Mouse (Mus musculus) frontal cortex, adult 2 months (tissue): ENCODE measurements around the gene Tdrd7. TPM values are rescaled to one million over a fixed set of nuclear protein-coding genes. Genes with fewer than 3 reads are reported as not detected.

Experiments
- DNase-seq, 2 experiments: peaks; one replicate each; pipeline ENCODE4 v3.0.0; 2022; ENCODE audit warnings: low spot score in 1 of 2; ENCODE audit errors: extremely low spot score in 1 of 2
- polyA plus RNA-seq: library from polyadenylated mRNA; depleted of rRNA; stranded (reverse); fragments of >200 nt; gene quantifications from 2 replicates; pipeline ENCODE4 v1.2.3, GENCODE M21; 2012

The Tdrd7 gene
- polyA plus RNA-seq, 1 experiment: 30.7 TPM

DNA sequence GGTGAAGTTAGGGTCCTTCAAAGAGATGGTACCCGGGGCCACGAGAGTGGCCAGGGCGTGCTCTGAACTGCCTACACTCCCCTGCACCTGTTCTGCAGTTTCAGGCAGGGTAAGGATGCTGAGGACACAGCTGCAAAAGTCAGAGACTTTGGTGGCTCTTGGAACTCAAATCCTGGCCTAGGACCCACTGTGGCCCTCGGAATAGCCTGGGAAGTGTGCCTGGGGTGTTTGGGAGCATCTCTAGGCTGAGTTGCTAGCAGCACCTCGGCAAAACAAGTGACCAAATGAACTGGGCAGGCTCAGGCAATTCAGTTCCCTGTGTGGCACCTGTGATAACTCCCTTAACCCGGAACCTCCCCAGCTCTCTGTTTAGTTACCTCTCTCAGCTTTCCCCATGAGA is 74.8 kb downstream of the Tdrd7 start:
- DNase-seq: no peak

DNA sequence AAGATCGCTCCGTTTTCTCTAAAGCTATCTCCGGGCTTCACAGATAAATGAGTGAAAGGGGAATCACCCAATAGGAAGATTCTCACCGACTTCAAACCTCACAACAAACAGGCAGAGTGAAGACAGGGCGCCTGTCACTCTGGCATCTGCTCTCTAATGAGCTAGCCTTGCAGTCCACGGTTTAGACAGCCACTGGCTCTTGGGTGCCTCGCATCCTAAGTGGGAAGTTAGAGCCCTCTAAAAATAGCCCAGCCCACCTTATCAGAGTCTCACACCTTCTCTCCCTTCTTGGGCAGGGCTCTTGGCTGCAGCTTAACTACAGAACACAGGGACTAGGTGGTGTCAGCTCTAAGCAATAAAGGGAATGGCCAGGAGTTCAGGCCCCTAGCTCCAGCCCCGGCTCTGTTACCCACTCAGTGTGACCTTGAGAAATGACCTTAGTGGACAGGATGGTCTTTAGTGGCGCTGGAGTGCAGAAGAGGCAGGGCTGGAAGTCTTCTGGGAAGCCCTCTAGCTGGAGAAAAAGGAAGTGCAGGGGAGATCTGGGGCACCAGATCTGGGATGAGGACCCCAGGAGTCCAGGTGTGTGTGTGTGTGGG is 75.6 kb downstream of the Tdrd7 start:
- DNase-seq: peak in 1 of 2 experiments; percentile 68

DNA sequence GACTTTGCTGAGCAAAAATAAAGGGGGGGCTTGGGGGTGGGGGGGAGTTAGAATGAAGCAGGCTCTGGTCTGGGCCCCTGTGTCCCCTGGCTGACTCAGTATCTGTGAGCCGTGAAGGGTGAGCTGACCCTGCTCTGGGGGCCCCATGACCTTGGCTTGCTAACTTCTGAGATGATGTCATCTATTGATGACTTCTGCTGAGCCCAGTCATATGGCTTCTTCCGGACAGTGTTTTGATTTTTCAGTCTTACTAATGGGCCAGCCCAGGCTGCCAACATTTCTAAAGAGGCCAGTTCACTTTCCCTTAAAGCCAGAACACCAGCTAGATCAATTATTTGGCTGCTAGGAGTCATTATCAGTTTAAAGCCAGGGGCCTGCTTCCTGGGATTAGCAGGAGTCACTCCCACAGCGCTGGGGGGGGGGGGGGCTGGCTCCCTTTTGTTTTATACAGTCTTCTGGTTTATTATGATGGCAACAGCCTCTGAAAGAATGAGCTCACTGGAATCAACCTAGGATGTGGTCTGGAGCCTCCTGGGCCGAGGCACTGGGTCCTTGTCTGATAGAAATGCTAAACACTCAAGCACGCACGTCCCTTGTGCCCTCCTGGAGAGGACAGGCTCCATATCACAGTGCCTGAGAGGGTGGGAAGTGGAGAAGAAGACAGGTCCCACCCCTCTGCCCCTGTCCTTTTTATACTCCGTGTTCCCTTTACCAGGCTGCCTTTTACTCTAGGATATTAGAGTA is 76.8 kb downstream of the Tdrd7 start:
- DNase-seq: no peak

DNA sequence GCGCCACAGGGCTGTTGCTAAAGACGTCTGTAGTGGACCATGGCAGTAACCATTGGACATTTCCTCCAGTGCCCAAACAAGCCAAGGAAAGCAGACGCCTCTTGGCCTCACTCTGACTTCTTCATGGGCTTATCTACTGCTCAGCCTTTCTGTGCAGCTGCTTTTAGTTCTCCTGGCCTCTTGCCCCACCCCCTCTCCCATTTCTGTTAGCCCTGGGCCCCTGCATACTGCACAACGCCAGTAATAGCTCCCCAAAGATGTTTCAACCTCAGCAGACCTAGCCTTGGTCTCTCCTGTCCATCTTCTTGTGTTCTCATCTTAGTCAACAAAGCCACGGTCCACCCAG is 77.3 kb downstream of the Tdrd7 start:
- no peak for DNase-seq

DNA sequence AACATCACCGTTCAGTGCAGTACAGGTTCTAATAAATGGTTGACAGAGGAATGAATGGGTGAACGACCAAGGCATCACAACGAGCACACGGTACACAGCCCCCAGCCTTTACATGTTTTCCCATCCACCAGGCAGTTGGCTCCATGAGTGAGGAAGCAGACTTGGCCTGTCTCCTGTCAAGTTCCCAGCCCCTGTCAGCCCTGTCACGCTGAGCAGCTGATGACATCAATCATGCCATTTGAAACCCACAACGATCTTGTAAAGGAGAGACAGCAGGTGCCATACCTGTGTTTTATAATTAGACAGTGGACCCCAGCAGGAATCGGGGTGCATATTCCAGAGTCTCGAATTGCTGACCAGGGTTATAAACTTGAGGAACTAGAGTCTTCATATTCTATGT is 78.2 kb downstream of the Tdrd7 start:
- no peak for DNase-seq

DNA sequence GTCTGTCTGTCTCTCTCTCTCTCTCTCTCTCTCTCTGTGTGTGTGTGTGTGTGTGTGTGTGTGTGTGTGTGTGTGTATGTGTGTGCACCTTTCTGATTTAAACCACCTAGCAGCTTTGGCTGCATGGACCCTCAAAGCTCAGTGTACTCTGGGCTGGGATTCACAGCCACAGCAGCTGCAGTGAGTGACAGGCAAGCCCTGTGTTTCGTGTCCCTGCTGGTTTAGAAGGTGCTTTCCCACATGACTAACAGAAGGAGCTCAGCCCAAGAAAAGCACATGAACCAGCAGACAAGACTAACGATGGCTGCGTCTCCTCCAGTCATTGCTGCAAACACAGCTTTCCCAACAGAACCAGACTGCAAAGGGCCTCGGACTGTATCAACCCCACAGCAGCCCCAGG is 82.8 kb downstream of the Tdrd7 start:
- no peak for DNase-seq

DNA sequence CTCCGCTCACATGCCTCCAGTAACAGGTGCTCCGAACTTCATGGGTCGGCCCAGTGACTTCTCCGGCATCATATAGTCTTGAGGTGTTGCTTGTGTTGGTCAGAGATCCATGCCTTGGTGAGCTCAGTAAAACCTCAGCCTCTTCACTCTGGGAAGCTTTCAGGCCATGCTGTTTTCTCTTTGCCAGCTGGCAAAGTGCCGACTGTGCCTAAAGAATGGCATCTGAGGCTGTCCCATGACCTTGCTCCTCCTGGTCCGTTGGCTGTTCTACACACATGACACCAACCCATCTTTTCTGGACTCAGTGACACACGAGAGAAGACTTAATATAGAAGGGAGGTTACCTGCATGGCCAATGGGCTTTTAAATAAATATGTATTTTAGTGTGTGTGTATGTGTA is 83.3 kb downstream of the Tdrd7 start:
- DNase-seq: no peak

- no peak for DNase-seq
Measured at GRCm38 (mm10) chr4:46053323-46054107, 88.4 kb downstream of the Tdrd7 start.

- peak; percentile 38 to 61 for DNase-seq
Measured at GRCm38 (mm10) chr4:46056163-46056562, 91.0 kb downstream of the Tdrd7 start.

DNA sequence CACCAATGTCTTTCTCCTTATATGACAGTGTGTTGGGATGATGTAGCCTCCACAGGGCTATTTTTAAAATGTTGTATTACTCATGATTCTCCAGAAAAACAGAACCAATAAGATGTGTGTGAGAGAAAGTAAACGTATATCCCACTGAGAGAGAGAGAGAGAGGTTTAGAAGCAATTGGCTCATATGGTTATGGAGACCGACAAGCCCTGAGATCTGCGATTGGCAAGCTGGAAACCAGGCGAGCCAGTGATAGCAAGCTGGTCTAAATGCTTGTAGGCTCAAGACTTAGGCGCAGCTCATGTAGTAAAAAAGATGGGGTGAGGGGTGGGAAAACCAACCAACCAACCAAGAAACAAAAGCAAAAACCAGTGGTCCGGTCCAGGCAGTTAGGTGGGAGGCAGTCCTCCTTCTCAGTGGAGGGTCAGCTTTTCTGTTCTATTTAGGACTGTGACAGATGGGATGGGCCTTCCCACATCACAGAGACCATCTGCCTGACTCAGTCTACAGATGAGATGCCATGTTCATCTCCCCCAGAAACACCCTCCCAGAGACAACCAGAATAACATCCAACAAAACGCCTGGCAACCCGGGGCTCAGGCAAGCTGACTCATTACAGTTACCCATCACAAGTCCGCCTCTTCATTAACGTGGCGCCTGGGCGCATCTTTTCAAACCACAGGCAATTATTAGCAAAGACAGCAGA is 96.3 kb downstream of the Tdrd7 start:
- DNase-seq: peak; percentile 92 to 93

- no peak for DNase-seq
Measured at GRCm38 (mm10) chr4:46063841-46064240, 98.7 kb downstream of the Tdrd7 start.

- DNase-seq: no peak
Measured at GRCm38 (mm10) chr4:46064263-46064662, 99.1 kb downstream of the Tdrd7 start.

DNA sequence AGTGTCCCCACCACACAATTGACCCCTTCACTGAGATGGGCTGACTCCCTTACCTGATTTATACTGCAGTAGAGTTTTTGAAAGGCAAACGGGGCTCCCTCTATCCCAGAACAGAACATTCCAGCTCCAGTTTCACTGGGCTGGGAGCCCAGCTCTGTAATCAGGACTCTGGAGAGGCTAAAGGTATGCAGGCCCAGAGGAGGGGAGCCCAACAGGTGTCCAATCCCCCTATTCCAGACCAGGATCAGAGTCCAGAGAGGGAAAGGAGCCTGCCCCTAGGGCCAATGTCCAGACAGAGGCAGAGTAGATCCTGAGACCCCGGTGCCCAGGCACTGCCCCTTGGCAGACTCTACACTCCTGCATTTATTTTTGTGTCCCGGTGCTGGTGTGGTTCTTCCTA is 99.8 kb downstream of the Tdrd7 start:
- no peak for DNase-seq

DNA sequence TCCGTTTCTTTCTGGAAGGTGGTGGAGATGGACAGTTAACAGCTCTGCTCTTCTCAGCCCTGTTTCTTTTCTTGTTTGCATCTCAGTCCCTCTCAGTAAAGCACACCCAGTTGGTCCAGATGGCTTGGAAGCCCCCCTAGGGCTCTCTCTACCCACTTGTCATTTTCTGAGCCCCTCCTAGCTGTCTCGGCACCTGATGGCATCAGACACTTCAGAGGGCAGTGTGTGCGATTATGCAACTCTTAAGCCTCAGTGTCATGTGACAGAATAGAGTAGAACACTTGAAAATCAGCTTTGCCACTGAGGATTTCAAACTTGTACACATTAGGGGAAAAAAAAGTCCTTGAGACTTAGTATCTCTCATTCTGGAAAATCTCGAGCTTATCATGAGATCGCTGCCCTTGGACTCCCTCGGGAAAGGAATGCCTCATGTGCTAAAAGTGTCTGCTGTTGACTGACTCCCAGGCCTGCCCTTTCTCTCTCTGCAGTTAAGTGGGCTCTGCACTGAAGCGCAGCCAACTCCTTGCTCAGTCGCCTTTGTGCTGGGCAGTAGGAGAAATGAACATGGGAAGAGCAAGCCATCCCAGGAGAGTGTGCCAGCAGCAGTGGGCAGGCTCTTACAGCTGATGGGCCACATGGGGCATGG is 100.7 kb downstream of the Tdrd7 start:
- peak in 1 of 2 experiments; percentile 20 for DNase-seq

GRCm38 (mm10) chr4:46068060-46068459 is 102.9 kb downstream of the Tdrd7 start:
- DNase-seq: no peak

GRCm38 (mm10) chr4:46068573-46068972 is 103.4 kb downstream of the Tdrd7 start:
- peak; percentile 60 to 63 for DNase-seq

- DNase-seq: no peak
Measured at GRCm38 (mm10) chr4:46069851-46070482, 104.8 kb downstream of the Tdrd7 start.

DNA sequence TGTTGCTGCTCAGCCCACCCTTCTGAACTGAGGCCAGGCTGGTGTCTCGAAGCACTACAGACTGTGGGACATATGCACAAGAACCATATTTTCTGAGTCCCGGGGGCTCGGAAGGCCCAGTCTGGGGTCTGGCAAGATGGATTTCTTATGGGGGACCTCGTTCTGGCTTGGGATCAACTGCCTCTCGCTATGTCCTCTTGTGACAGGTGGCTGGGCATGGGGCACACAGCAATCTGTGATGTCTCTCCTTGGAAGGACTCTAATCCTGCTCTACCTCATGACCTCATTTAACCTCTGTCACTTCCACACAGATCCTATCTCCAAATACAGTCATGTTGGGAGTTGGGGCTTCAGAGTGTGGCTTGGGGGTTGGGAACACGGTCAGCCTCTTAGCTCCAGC is 107.5 kb downstream of the Tdrd7 start:
- DNase-seq: no peak

DNA sequence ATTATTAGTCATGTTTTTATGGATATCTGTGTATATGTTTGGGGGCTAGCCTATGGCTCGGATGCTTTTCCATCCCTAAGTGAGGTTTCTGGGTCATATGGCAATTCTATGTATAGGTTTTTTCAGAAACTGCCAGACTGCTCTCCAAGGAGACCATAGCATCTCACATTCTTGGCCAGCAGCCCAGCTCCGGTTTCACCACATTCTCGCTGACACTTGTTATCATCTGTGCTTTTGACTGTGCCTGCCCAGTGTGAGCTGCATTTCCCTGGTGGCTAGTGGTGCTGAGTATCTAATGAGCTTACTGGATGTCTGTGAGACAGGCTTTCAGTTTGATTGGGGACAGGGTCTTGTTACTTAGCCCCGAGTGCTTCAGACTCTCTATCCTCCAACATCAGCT is 108.6 kb downstream of the Tdrd7 start:
- DNase-seq: peak in 1 of 2 experiments; percentile 76

GRCm38 (mm10) chr4:46075664-46076063 is 110.5 kb downstream of the Tdrd7 start:
- DNase-seq: no peak
